Mouse (Mus musculus): ENCODE data around the gene Cpm. TPM values are rescaled to one million over a fixed set of nuclear protein-coding genes. Genes with fewer than 3 reads are reported as not detected.

Cpm gene
- total and polyA plus RNA-seq, 3 experiments = 0.04 to 0.31 (median 0.17) TPM

GRCm38 (mm10) chr10:117727518-117728110 is 98.3 kb downstream of the Cpm start:
- H3K79me2 ChIP-seq (replicated peaks; ENCODE audit: control insufficient read depth, extremely low read depth, insufficient read depth, poor library complexity, severe bottlenecking) = no peaks in the 10 kb centered on the region
- no peak overlapping the region for H3K27ac ChIP-seq (ENCODE audit: insufficient read depth, low read depth)
- no peak for TF ChIP-seq USF1 (IDR thresholded peaks at IDR 0.05; ENCODE audit: low read depth, low read length)
- TF ChIP-seq KAT2A (IDR thresholded peaks at IDR 0.05; ENCODE audit: insufficient replicate concordance, low read length) = no peak
- DNase-seq (ENCODE audit: extremely low read depth) = no peak
- dilution Hi-C loops (cut with MboI; ENCODE audit: extremely low pct_ligation_motif_present, extremely low pct_unique_long_range_greater_than_20kb, low sequenced_read_pairs) = no loop called here
- peaks cover 0 to 14% of the 10 kb centered on the region in 2 experiments; a peak in 3 of 4 replicates for H3K4me1 ChIP-seq (ENCODE audit: control insufficient read depth in 1 of 2, insufficient read depth in 2 of 2)
- H3K9ac ChIP-seq (ENCODE audit: insufficient read depth, low read depth) = no peak overlapping the region
- in situ Hi-C loops (cut with MboI; ENCODE audit: low pct_ligation_motif_present, low pct_unique_long_range_greater_than_20kb, low sequenced_read_pairs) = no loop called here
- no peaks in the 10 kb centered on the region for H3K27me3 ChIP-seq (replicated peaks)
- no peaks in the 10 kb centered on the region for H3K9me3 ChIP-seq (replicated peaks; ENCODE audit: low read length)
- H3K36me3 ChIP-seq (replicated peaks in 1 of 2; ENCODE audit: control insufficient read depth in 1 of 2, insufficient read depth in 1 of 2, low read length in 1 of 2) = no peaks in the 10 kb centered on the region
- no peak overlapping the region for H3K4me2 ChIP-seq (ENCODE audit: insufficient read depth, low read depth, poor library complexity, severe bottlenecking)
- no peak overlapping the region for H3K4me3 ChIP-seq (replicated peaks in 1 of 3; ENCODE audit: low read depth in 2 of 3, low read length in 2 of 3, poor library complexity in 1 of 3)

GRCm38 (mm10) chr10:117728574-117728973 is 99.3 kb downstream of the Cpm start:
- peaks cover 0 to 3% of the 10 kb centered on the region in 2 experiments for H3K36me3 ChIP-seq (replicated peaks in 1 of 2; ENCODE audit: control insufficient read depth in 1 of 2, insufficient read depth in 1 of 2, low read length in 1 of 2)
- no peak overlapping the region for H3K4me2 ChIP-seq (ENCODE audit: insufficient read depth, low read depth, poor library complexity, severe bottlenecking)
- peaks cover 0 to 14% of the 10 kb centered on the region in 2 experiments; a peak in 3 of 4 replicates for H3K4me1 ChIP-seq (ENCODE audit: control insufficient read depth in 1 of 2, insufficient read depth in 2 of 2)
- no peak overlapping the region for H3K27ac ChIP-seq (ENCODE audit: insufficient read depth, low read depth)
- no peak overlapping the region for H3K9ac ChIP-seq (ENCODE audit: insufficient read depth, low read depth)
- no peak overlapping the region for H3K4me3 ChIP-seq (replicated peaks in 1 of 3; ENCODE audit: low read depth in 2 of 3, low read length in 2 of 3, poor library complexity in 1 of 3)
- DNase-seq (ENCODE audit: extremely low read depth) = no peak
- in situ Hi-C loops (cut with MboI; ENCODE audit: low pct_ligation_motif_present, low pct_unique_long_range_greater_than_20kb, low sequenced_read_pairs) = no loop called here
- H3K9me3 ChIP-seq (replicated peaks; ENCODE audit: low read length) = no peaks in the 10 kb centered on the region
- no peaks in the 10 kb centered on the region for H3K79me2 ChIP-seq (replicated peaks; ENCODE audit: control insufficient read depth, extremely low read depth, insufficient read depth, poor library complexity, severe bottlenecking)
- TF ChIP-seq TCF12 (IDR thresholded peaks at IDR 0.05; ENCODE audit: low read depth, low read length) (no peak), USF2 (conservative IDR thresholded peaks at IDR 0.05; ENCODE audit: low read depth, low read length) (no peak), HCFC1 (IDR thresholded peaks at IDR 0.05; ENCODE audit: low read depth, low read length) (no peak), MEF2A (IDR thresholded peaks at IDR 0.05; ENCODE audit: borderline replicate concordance, low read depth, low read length) (no peak), SMC3 (IDR thresholded peaks at IDR 0.05; ENCODE audit: low read depth, low read length) (no peak), MYC (IDR thresholded peaks at IDR 0.05; ENCODE audit: low read depth, low read length) (no peak), ZMIZ1 (IDR thresholded peaks at IDR 0.05; ENCODE audit: low read depth, low read length) (no peak), NRF1 (IDR thresholded peaks at IDR 0.05; ENCODE audit: low read depth, low read length) (no peak), PAX5 (IDR thresholded peaks at IDR 0.05; ENCODE audit: low read length) (no peak), CTCF (conservative IDR thresholded peaks at IDR 0.05 in 1 of 2, IDR thresholded peaks at IDR 0.05 in 1 of 2; ENCODE audit: low read depth in 2 of 2, low read length in 2 of 2) (no peak)
- no peaks in the 10 kb centered on the region for H3K27me3 ChIP-seq (replicated peaks)
- dilution Hi-C loops (cut with MboI; ENCODE audit: extremely low pct_ligation_motif_present, extremely low pct_unique_long_range_greater_than_20kb, low sequenced_read_pairs) = no loop called here

GRCm38 (mm10) chr10:117729139-117729814 is 100.0 kb downstream of the Cpm start:
- Histone ChIP-seq H3K4me3 (replicated peaks in 1 of 3; ENCODE audit: low read depth in 2 of 3, low read length in 2 of 3, poor library complexity in 1 of 3) (no peak overlapping the region), H3K27ac (ENCODE audit: insufficient read depth, low read depth) (no peak overlapping the region), H3K9me3 (replicated peaks; ENCODE audit: low read length) (no peaks in the 10 kb centered on the region), H3K4me2 (ENCODE audit: insufficient read depth, low read depth, poor library complexity, severe bottlenecking) (no peak overlapping the region), H3K9ac (ENCODE audit: insufficient read depth, low read depth) (no peak overlapping the region), H3K4me1 (ENCODE audit: control insufficient read depth in 1 of 2, insufficient read depth in 2 of 2) (peaks cover 0 to 12% of the 10 kb centered on the region in 2 experiments; a peak in 3 of 4 replicates), H3K36me3 (replicated peaks in 1 of 2; ENCODE audit: control insufficient read depth in 1 of 2, insufficient read depth in 1 of 2, low read length in 1 of 2) (peaks cover 0 to 3% of the 10 kb centered on the region in 2 experiments), H3K27me3 (replicated peaks) (no peaks in the 10 kb centered on the region), H3K79me2 (replicated peaks; ENCODE audit: control insufficient read depth, extremely low read depth, insufficient read depth, poor library complexity, severe bottlenecking) (no peaks in the 10 kb centered on the region)
- TF ChIP-seq CHD2 (IDR thresholded peaks at IDR 0.05; ENCODE audit: low read length) = no peak
- TF ChIP-seq GABPA (IDR thresholded peaks at IDR 0.05; ENCODE audit: insufficient replicate concordance, low read depth, low read length) = no peak
- TF ChIP-seq RCOR1 (conservative IDR thresholded peaks at IDR 0.05; ENCODE audit: low read depth, low read length) = no peak
- TF ChIP-seq PAX5 (IDR thresholded peaks at IDR 0.05; ENCODE audit: low read length) = no peak
- no peak for TF ChIP-seq USF1 (IDR thresholded peaks at IDR 0.05; ENCODE audit: low read depth, low read length)
- no peak for TF ChIP-seq MAFK (IDR thresholded peaks at IDR 0.05; ENCODE audit: insufficient replicate concordance, low read length)
- TF ChIP-seq TCF12 (IDR thresholded peaks at IDR 0.05; ENCODE audit: low read depth, low read length) = no peak
- TF ChIP-seq SMC3 (IDR thresholded peaks at IDR 0.05; ENCODE audit: low read depth, low read length) = no peak
- no peak for TF ChIP-seq ETS1 (conservative IDR thresholded peaks at IDR 0.05; ENCODE audit: low read depth, low read length)
- TF ChIP-seq USF2 (conservative IDR thresholded peaks at IDR 0.05; ENCODE audit: low read depth, low read length) = no peak
- TF ChIP-seq CHD1 (IDR thresholded peaks at IDR 0.05; ENCODE audit: low read depth, low read length) = no peak
- TF ChIP-seq POLR2AphosphoS2 (IDR thresholded peaks at IDR 0.05; ENCODE audit: low read depth, low read length) = no peak
- no peak for TF ChIP-seq MEF2A (IDR thresholded peaks at IDR 0.05; ENCODE audit: borderline replicate concordance, low read depth, low read length)
- no peak for TF ChIP-seq JUN (IDR thresholded peaks at IDR 0.05; ENCODE audit: insufficient read depth, low read depth, low read length)
- TF ChIP-seq KAT2A (IDR thresholded peaks at IDR 0.05; ENCODE audit: insufficient replicate concordance, low read length) = no peak
- TF ChIP-seq BHLHE40 (IDR thresholded peaks at IDR 0.05; ENCODE audit: low read depth, low read length) = no peak
- no peak for TF ChIP-seq MAX (IDR thresholded peaks at IDR 0.05; ENCODE audit: low read length)
- in situ Hi-C loops (cut with MboI; ENCODE audit: low pct_ligation_motif_present, low pct_unique_long_range_greater_than_20kb, low sequenced_read_pairs) = no loop called here
- no peak for DNase-seq (ENCODE audit: extremely low read depth)
- dilution Hi-C loops (cut with MboI; ENCODE audit: extremely low pct_ligation_motif_present, extremely low pct_unique_long_range_greater_than_20kb, low sequenced_read_pairs) = no loop called here
